Mouse (Mus musculus) activated CD4-positive, CD25-positive, alpha-beta regulatory T cell, adult 4 months (primary cell): ENCODE results near the gene Hyal5. TPM values are rescaled to one million over a fixed set of nuclear protein-coding genes. Genes with fewer than 3 reads are reported as not detected.
A peak's percentile ranks its signal among the peaks of the same experiment; 100 is the strongest.

Experiments
- ATAC-seq: one replicate; pipeline ENCODE4 v1.8.0; 2017
- polyA plus RNA-seq, 2 experiments: library from polyadenylated mRNA; unstranded; fragments of 100-300 nt; shearing (Covaris generic); gene quantifications; one replicate each; pipeline ENCODE4 v1.2.1; 2017

Hyal5 gene
- not detected for polyA plus RNA-seq

GRCm38 (mm10) chr6:24857697-24858096 is at the start of gene Hyal5:
Gene Hyal5 (plus strand): TSS chr6:24857997.
- ATAC-seq, result no peak

GRCm38 (mm10) chr6:24822070-24822469 is 35.7 kb upstream of the Hyal5 start:
- ATAC-seq, result no peak

- ATAC-seq, result no peak
Measured at GRCm38 (mm10) chr6:24860320-24860719, 2.5 kb downstream of the Hyal5 start.

- ATAC-seq, result no peak
Measured at GRCm38 (mm10) chr6:24863649-24864048, 5.9 kb downstream of the Hyal5 start.

- peak; percentile 52 for ATAC-seq
Measured at GRCm38 (mm10) chr6:24894146-24894873, 36.5 kb downstream of the Hyal5 start.

- ATAC-seq, result no peak
Measured at GRCm38 (mm10) chr6:24894874-24895183, 37.0 kb downstream of the Hyal5 start.

- ATAC-seq, result no peak
Measured at GRCm38 (mm10) chr6:24905101-24905500, 47.3 kb downstream of the Hyal5 start.

- no peak for ATAC-seq
Measured at GRCm38 (mm10) chr6:24907824-24908223, 50.0 kb downstream of the Hyal5 start.

- no peak for ATAC-seq
Measured at GRCm38 (mm10) chr6:24910016-24910727, 52.4 kb downstream of the Hyal5 start.

- ATAC-seq, result no peak
Measured at GRCm38 (mm10) chr6:24910728-24911105, 52.9 kb downstream of the Hyal5 start.

- no peak for ATAC-seq
Measured at GRCm38 (mm10) chr6:24913591-24913990, 55.8 kb downstream of the Hyal5 start.

GRCm38 (mm10) chr6:24925076-24925785 is 67.4 kb downstream of the Hyal5 start:
- ATAC-seq, result no peak

Other genes starting within 250 kb of the Hyal5 start
- gene Wasl, start 193.0 kb upstream of the Hyal5 start, polyA plus RNA-seq, result 10 to 100 TPM; 13.2 to 16.1 TPM
- gene Hyal6, start 124.8 kb upstream of the Hyal5 start, polyA plus RNA-seq, result not detected
- gene Hyal4, start 109.7 kb upstream of the Hyal5 start, polyA plus RNA-seq, result not detected
- gene Spam1, start 66.8 kb upstream of the Hyal5 start, polyA plus RNA-seq, result under 1 TPM in 1 of 2 experiments, not detected in 1; 0.25 TPM
- under 1 TPM in 1 of 2 experiments, not detected in 1; 0.19 TPM for gene Tmem229a, start 98.3 kb downstream of the Hyal5 start, polyA plus RNA-seq